Mouse (Mus musculus) limb, embryonic 10.5 days (tissue): ENCODE measurements at regions not wholly inside any gene's neighbourhood (a gene's known extent, or its start where the extent isn't known, plus 50 kb on each side); places are given as distances from the start of the nearest gene placed in this dataset.

Experiments
- DNase-seq: peaks from one replicate; pipeline ENCODE4 v3.0.0-alpha.2; 2017; ENCODE audit warnings: low spot score
- H3K27ac ChIP-seq: fragments of 300-500 bp; sonication (generic); 2 replicates; pipeline ENCODE4 v1.5.1; 2016; ENCODE audit warnings: mild to moderate bottlenecking
- H3K27me3 ChIP-seq: fragments of 300-500 bp; sonication (generic); 2 replicates; pipeline ENCODE4 v1.6.1; 2016; ENCODE audit warnings: low read depth, mild to moderate bottlenecking; ENCODE audit not compliant: poor library complexity, severe bottlenecking
- H3K36me3 ChIP-seq: fragments of 300-500 bp; sonication (generic); 2 replicates; pipeline ENCODE4 v1.6.1; 2016; ENCODE audit warnings: mild to moderate bottlenecking, moderate library complexity
- H3K4me1 ChIP-seq: fragments of 300-500 bp; sonication (generic); 2 replicates; pipeline ENCODE4 v1.6.1; 2016
- H3K4me3 ChIP-seq: fragments of 300-500 bp; sonication (generic); 2 replicates; pipeline ENCODE4 v1.5.1; 2016; ENCODE audit warnings: mild to moderate bottlenecking, moderate library complexity
- H3K9me3 ChIP-seq: fragments of 300-500 bp; sonication (generic); replicated peaks from 2 replicates; pipeline ENCODE4 v1.6.1; 2016; ENCODE audit warnings: mild to moderate bottlenecking
- WGBS: fragments of 180-500 bp; shearing (Covaris S2); methylation state at CpG from one replicate; pipeline ENCODE4 v1.1.7; 2016; 5-methylcytosine and 5-hydroxymethylcytosine counted together

DNA sequence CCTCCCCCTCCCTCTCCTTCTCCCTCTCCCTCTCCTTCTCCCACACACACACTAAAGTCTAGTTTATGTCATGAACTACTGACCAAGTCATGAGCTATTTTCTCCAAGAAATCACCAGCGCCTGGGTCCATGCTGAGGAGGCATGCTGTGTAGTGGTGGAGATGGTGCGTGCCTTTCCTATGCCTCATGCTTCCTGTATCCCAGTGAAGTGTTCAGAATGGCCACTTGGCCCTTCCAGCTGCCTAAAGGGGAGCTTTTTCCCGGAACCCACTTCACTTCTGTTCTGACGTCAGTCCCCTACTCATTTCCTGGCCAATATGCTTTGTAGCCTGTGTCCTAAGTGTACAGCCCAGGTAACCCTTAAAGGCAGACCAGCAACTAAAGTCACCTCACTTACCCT is 199.1 kb upstream of the Egflam start:
- H3K4me3 ChIP-seq = no peak overlapping the region
- H3K27ac ChIP-seq = no peak overlapping the region
- 84% methylated on average over 4 of the region's 4 CpGs for WGBS
- H3K27me3 ChIP-seq = no peaks in the 10 kb centered on the region
- H3K9me3 ChIP-seq = no peaks in the 10 kb centered on the region
- H3K4me1 ChIP-seq = peaks cover 8% of the 10 kb centered on the region; the same call in 1 of the 2 replicates
- no peak for DNase-seq
- no peaks in the 10 kb centered on the region for H3K36me3 ChIP-seq

DNA sequence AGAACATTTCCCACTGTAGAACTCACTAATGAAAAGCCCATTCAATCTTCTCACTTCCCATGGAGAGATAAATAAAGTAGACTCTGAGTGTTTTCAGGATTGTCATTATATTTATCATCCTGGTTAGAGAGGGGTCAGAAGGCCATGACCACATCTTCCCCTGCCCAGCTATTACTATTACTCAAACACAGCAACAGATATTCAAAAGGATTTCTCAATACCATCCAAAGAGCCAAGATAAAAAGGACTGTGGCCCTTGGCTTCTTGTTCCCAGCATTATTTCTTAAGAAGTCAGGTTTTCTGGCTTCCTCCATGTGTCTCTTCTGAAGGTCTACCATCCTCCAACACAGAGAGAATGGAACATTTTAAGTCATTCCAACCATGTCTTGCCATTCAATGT is 199.6 kb upstream of the Egflam start:
- H3K27ac ChIP-seq = no peak overlapping the region
- H3K4me3 ChIP-seq = no peak overlapping the region
- DNase-seq = no peak
- peaks cover 8% of the 10 kb centered on the region; the same call in 1 of the 2 replicates for H3K4me1 ChIP-seq
- H3K27me3 ChIP-seq = no peaks in the 10 kb centered on the region
- H3K36me3 ChIP-seq = no peaks in the 10 kb centered on the region
- no peaks in the 10 kb centered on the region for H3K9me3 ChIP-seq

DNA sequence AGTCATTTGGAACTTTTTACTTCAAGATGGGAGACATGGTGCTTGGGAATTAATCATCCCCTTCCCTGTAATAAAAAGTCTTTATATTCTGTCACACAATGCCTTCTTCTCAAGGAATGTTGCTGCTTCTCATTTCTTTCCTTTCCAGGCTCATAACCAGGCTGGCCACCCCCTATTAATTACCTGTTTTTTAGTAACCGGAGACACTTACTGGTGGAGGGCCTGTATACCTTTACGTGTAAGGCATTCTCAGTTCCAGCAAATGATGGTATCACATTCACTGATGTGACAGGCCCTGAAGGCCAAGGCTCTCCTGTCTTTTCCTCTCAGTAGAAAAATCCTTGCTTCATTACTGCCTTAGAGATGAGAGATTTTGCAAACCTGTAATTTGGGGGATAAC is 203.3 kb upstream of the Egflam start:
- no peaks in the 10 kb centered on the region for H3K27me3 ChIP-seq
- no peak overlapping the region for H3K27ac ChIP-seq
- no peak for DNase-seq
- no peaks in the 10 kb centered on the region for H3K36me3 ChIP-seq
- no peaks in the 10 kb centered on the region for H3K9me3 ChIP-seq
- 61% methylated on average over 2 of the region's 2 CpGs for WGBS
- peaks cover 8% of the 10 kb centered on the region; the same call in 1 of the 2 replicates for H3K4me1 ChIP-seq
- H3K4me3 ChIP-seq = no peak overlapping the region

DNA sequence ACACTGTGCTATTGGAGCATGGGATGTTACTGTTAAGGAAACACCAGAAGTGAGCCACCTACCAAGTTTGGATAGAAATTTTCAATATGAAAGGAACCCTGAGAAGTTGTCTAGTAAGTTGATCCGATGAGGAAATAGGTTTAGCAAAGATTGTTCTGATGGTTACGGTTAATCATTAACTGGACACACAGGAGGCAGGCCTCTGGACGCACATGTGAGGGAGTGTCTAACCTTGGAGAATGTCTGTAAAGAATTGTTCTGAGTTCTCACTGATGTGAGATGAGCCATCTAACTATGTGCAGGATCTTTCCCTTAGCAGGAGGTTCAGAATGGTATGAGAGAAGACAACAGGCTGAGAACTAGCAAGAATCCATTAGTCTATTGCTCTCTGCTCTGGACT is 205.8 kb upstream of the Gdnf start:
- no peak overlapping the region for H3K27ac ChIP-seq
- WGBS = 95% methylated on average over 3 of the region's 3 CpGs
- no peaks in the 10 kb centered on the region for H3K9me3 ChIP-seq
- H3K27me3 ChIP-seq = no peaks in the 10 kb centered on the region
- DNase-seq = no peak
- H3K36me3 ChIP-seq = no peaks in the 10 kb centered on the region
- no peak overlapping the region for H3K4me3 ChIP-seq
- peaks cover 8% of the 10 kb centered on the region; the same call in 1 of the 2 replicates for H3K4me1 ChIP-seq

DNA sequence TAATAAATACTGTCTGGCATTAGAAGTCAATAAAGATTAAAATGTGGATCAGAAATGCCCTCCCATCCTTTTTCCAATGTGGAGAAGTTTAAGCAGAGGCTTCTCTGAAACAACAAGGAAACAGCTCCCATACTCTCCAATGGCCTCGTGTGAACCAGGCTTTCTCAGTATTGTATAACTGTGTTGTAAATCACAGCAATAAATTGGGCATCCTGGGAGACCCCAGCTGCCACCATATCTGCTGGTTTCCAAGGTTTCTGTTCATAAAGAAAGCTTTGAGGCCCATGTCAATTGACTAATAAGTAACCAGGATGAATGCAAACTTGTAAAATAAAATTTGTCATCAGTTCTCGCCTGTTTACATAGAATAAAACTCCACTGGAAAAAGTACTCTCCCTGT is 192.7 kb upstream of the Gdnf start:
- H3K4me3 ChIP-seq = no peak overlapping the region
- no peaks in the 10 kb centered on the region for H3K4me1 ChIP-seq
- H3K27ac ChIP-seq = no peak overlapping the region
- WGBS = 72% methylated on average over 2 of the region's 2 CpGs
- H3K9me3 ChIP-seq = no peaks in the 10 kb centered on the region
- no peaks in the 10 kb centered on the region for H3K36me3 ChIP-seq
- H3K27me3 ChIP-seq = no peaks in the 10 kb centered on the region
- no peak for DNase-seq

DNA sequence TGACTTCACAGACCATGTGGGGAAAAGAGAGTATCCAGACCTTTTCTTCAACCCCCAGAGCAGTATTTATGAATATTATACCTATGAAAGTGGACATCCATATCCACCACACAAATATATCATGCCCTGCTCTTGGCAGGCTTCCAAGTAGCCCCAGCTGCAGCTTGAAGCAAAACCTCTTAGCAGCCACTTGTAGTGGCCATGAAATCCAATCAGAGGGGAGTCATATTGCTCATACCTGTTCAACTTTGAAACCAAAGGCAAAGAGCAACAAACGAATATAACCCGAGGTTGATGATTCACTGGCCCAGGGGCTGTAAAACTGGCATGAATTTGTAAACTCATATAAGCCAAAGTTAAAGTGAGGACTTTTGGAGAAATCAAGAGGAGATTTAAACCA is 187.6 kb upstream of the Gdnf start:
- H3K27me3 ChIP-seq = no peaks in the 10 kb centered on the region
- WGBS = 85% methylated on average over 2 of the region's 2 CpGs

DNA sequence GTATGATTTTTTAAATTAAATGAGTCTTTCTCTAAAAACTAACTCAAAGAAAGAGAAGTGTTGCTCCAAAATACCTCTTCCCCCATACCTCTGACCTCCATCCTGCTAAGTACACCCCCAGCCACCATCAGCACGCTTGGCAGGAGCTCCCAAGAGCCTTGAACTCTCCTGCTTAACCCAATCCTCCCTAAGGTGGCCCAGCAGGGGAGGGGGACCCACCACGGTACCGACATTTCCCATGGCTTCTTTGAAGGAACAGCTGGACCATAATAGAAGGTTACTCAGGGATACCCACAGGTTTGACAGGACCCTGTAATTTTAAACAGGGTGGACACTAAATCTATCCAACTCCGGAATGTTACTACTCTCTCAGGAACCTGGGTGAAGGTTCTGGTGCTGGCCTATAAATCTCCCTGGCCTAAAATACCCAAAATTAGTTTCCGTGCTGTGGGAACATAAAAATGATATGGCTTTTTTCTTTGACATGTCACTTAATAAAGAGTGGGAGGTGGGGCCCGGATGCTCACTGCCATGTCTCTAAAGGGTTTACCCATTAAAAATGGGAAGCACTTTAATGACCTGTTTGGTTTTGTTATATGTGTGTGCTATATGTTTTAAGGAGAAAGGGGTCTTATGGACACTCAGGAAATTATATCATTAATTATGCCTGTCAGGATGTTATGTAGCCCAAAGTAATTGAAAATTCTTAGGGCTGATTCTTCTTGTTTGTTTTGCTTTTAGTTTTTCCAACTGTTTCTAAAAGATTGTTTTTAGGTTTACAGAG is 185.8 kb upstream of the Gdnf start:
- Histone ChIP-seq H3K27ac (no peak overlapping the region), H3K4me3 (no peak overlapping the region), H3K4me1 (peaks cover 6% of the 10 kb centered on the region), H3K27me3 (no peaks in the 10 kb centered on the region), H3K36me3 (no peaks in the 10 kb centered on the region), H3K9me3 (no peaks in the 10 kb centered on the region)
- DNase-seq = peak; percentile 37
- WGBS = 32% methylated on average over 6 of the region's 6 CpGs

More for the DNA sequence above, 187.6 kb upstream of the Gdnf start:
- peaks cover 6% of the 10 kb centered on the region for H3K4me1 ChIP-seq
- no peak for DNase-seq
- no peaks in the 10 kb centered on the region for H3K36me3 ChIP-seq
- H3K9me3 ChIP-seq = no peaks in the 10 kb centered on the region
- H3K4me3 ChIP-seq = no peak overlapping the region
- H3K27ac ChIP-seq = no peak overlapping the region

DNA sequence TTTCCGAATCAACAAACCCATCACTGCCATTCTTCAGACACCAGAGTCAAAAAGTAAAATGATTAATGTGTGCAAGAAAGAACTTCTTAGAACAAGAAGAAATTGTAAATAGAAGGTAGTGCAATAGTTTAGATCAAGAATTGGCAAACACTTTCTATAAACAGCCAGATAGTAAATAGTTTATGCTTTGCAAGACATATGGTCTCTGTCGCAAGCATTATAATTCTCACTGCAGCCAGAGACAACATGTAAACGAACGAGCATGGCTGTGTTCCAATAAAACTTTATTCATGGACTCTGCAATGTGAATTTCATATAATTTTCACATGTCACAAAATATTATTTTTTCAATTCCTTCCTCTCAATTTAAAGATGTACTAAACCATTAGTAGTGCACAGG is 180.8 kb upstream of the Gdnf start:
- no peaks in the 10 kb centered on the region for H3K36me3 ChIP-seq
- WGBS = 94% methylated on average over 4 of the region's 4 CpGs
- H3K4me1 ChIP-seq = peaks cover 5% of the 10 kb centered on the region
- no peaks in the 10 kb centered on the region for H3K9me3 ChIP-seq
- no peak for DNase-seq
- no peak overlapping the region for H3K4me3 ChIP-seq
- no peak overlapping the region for H3K27ac ChIP-seq
- H3K27me3 ChIP-seq = no peaks in the 10 kb centered on the region

DNA sequence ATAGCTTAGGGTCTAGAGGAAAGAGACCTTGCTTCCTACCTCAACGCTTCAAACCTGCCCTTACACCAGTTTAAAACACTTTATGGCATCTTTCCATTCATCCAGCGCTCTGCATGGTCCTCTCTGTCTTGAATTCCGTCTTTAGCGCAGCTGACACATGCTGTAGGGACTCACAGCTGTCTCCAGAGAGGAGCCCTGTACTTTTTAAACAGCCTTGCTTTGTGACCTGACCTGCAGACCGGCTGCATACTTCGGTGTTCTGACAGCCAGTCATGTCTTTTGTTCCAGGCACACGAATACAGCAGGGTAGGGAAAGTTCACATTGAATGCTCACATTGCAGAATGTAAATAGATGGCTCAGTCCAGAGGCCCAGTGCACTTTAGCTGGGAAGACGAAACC is 175.4 kb upstream of the Gdnf start:
- H3K4me3 ChIP-seq = no peak overlapping the region
- WGBS = 79% methylated on average over 8 of the region's 8 CpGs
- no peak for DNase-seq
- H3K4me1 ChIP-seq = peaks cover 13% of the 10 kb centered on the region; the same call in 1 of the 2 replicates
- H3K27ac ChIP-seq = no peak overlapping the region
- no peaks in the 10 kb centered on the region for H3K36me3 ChIP-seq
- H3K27me3 ChIP-seq = no peaks in the 10 kb centered on the region
- no peaks in the 10 kb centered on the region for H3K9me3 ChIP-seq

DNA sequence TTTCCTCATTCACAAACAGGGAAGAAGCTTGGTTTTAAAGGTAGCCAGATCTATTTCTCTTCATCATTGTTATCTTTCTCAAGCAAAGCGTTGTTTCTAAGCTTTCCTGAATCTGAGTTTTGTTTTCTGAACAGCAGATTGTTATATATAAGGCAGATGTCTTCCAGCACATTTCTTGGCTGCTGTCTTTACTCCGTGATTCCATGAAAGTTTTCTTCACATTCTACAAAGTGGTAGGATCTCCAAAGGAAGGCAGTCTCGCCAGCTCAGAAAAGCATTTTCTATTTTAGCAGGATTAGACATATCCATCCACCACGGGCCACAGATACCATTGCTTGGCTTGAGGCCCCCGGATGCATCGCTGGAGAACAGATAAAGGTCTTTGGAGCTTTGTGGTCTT is 171.2 kb upstream of the Gdnf start:
- 91% methylated on average over 6 of the region's 6 CpGs for WGBS
- H3K27ac ChIP-seq = no peak overlapping the region
- DNase-seq = no peak

DNA sequence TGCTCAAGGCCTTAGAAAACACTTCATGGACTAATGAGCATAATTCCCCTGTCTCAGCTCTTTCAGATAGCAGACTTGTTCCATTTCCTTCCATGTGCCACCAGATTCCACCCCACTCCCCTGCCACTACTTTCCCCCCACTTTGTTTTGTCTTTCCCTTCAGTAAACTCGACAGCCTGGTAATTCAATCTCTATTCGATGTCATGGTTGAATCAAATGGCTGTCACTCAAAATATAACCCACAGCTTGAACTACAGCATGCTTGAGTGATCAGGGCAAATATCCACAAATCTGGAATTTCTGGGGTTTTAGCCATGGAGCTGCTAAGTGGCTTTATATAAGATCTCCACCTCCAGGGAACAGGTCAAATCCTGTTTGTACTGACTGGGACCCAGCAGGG is 168.6 kb upstream of the Gdnf start:
- no peak overlapping the region for H3K27ac ChIP-seq
- no peaks in the 10 kb centered on the region for H3K27me3 ChIP-seq
- WGBS = 79% methylated on average over 2 of the region's 2 CpGs
- H3K4me3 ChIP-seq = no peak overlapping the region
- no peak for DNase-seq
- no peaks in the 10 kb centered on the region for H3K4me1 ChIP-seq
- no peaks in the 10 kb centered on the region for H3K36me3 ChIP-seq
- H3K9me3 ChIP-seq = no peaks in the 10 kb centered on the region

More for the DNA sequence above, 171.2 kb upstream of the Gdnf start:
- Histone ChIP-seq H3K4me3 (no peak overlapping the region), H3K4me1 (peaks cover 13% of the 10 kb centered on the region; the same call in 1 of the 2 replicates), H3K9me3 (no peaks in the 10 kb centered on the region), H3K36me3 (no peaks in the 10 kb centered on the region), H3K27me3 (no peaks in the 10 kb centered on the region)

DNA sequence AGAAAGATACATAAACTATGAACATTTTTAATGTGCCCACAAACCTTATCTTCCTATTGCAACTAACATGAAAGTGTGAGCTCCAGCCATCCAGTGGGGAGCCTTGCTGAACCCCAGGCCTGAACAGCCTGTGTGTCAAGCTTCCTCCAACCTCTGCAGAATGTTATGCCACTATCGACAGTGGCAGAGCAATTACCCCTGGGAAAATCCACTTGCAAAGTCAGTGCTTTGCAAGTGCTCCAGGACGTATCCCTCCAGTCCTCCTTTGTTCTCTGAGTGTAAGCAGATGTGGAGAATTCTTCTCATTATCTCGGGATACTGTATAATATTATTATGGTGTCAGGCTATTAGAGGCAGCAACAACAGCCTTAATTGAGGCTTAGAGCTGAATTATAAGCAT is 159.9 kb upstream of the Gdnf start:
- H3K27me3 ChIP-seq = no peaks in the 10 kb centered on the region
- H3K27ac ChIP-seq = no peak overlapping the region
- 34% methylated on average over 3 of the region's 3 CpGs for WGBS
- DNase-seq = no peak
- H3K36me3 ChIP-seq = no peaks in the 10 kb centered on the region
- H3K4me1 ChIP-seq = peaks cover 6% of the 10 kb centered on the region; the same call in 1 of the 2 replicates
- H3K9me3 ChIP-seq = no peaks in the 10 kb centered on the region
- H3K4me3 ChIP-seq = no peak overlapping the region

DNA sequence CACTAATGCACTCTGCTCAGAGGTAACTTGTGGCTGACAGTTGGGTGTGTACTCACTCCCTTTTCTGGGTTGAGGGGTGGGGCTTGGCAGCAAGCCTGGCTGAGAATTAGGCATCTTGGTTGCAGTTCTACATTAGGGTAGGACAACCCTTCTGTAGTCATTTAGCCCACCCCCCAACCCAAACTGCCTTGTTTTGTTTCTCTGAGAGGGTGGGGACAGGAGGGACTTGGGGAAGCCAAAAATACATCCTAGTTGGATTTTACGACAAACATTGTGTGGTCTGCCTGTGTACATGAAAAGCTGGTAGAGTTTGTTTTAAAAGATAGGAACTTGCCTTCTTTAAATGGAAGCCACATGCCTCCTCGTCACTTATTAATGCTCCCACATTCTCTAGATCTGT is 146.8 kb upstream of the Gdnf start:
- peaks cover 3% of the 10 kb centered on the region; the same call in 1 of the 2 replicates for H3K4me1 ChIP-seq
- no peaks in the 10 kb centered on the region for H3K27me3 ChIP-seq
- no peak overlapping the region for H3K27ac ChIP-seq
- H3K36me3 ChIP-seq = no peaks in the 10 kb centered on the region
- H3K4me3 ChIP-seq = no peak overlapping the region
- 85% methylated on average over 2 of the region's 2 CpGs for WGBS
- no peak for DNase-seq
- no peaks in the 10 kb centered on the region for H3K9me3 ChIP-seq

DNA sequence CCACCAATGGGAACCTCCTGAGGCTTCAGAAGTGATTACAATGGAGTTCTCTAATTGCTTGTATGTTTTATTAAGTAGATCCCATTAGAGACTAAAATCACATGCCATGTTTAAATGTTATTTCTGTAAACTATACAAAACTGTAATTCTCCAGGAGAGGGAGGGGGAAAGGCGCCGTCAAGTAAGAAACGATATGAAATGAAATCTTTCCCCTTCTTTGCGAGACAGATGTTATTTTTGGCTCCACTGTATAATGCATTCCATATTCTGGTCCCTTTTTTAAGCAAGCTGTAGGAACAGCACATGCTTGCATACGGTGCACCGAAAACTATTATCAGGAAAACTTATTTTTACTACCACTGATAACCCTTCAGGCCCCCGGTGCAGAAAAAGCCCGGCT is 141.0 kb upstream of the Gdnf start:
- H3K4me3 ChIP-seq = no peak overlapping the region
- no peak for DNase-seq
- 95% methylated on average over 8 of the region's 8 CpGs for WGBS

More for the DNA sequence above, 141.0 kb upstream of the Gdnf start:
- H3K9me3 ChIP-seq = no peaks in the 10 kb centered on the region
- no peaks in the 10 kb centered on the region for H3K27me3 ChIP-seq
- H3K27ac ChIP-seq = no peak overlapping the region
- H3K4me1 ChIP-seq = no peaks in the 10 kb centered on the region
- no peaks in the 10 kb centered on the region for H3K36me3 ChIP-seq
